Mouse (Mus musculus): ENCODE results near the gene Sox30. TPM values are rescaled to one million over a fixed set of nuclear protein-coding genes. Genes with fewer than 3 reads are reported as not detected.
A peak's percentile ranks its signal among the peaks of the same experiment; 100 is the strongest.
"Not testable (repeated sequence)": the region's sequence is repeated elsewhere in the genome, so short reads cannot be mapped to it uniquely, and the experiment has no call there.

The Sox30 gene
- polyA plus RNA-seq, 1 experiment from 2014 or later = 0.11 TPM

GRCm38 (mm10) chr11:46041607-46042267 lies 61.6 kb downstream of the Sox30 start:
- no peaks in the 10 kb centered on the region for H3K36me3 ChIP-seq (ENCODE audit: control insufficient read depth, insufficient read depth, low read length)
- no peaks in the 10 kb centered on the region for H3K4me1 ChIP-seq (ENCODE audit: control insufficient read depth, insufficient read depth, low read length)
- no peak overlapping the region for H3K27ac ChIP-seq (ENCODE audit: low read depth, low read length)
- ATAC-seq (no peak), DNase-seq (ENCODE audit: low spot score) (no peak)
- no peaks in the 10 kb centered on the region for H3K27me3 ChIP-seq (replicated peaks; ENCODE audit: control insufficient read depth, insufficient read depth, low read length)
- 86% methylated on average over 12 of the region's 12 CpGs for WGBS
- no peaks in the 10 kb centered on the region for H3K9me3 ChIP-seq (replicated peaks; ENCODE audit: control insufficient read depth, low read length)
- no peak overlapping the region for H3K4me2 ChIP-seq (ENCODE audit: low read length)
- H3K9ac ChIP-seq (ENCODE audit: low read length) = no peak overlapping the region
- no peak overlapping the region for H3K4me3 ChIP-seq (ENCODE audit: low read depth, low read length)

DNA sequence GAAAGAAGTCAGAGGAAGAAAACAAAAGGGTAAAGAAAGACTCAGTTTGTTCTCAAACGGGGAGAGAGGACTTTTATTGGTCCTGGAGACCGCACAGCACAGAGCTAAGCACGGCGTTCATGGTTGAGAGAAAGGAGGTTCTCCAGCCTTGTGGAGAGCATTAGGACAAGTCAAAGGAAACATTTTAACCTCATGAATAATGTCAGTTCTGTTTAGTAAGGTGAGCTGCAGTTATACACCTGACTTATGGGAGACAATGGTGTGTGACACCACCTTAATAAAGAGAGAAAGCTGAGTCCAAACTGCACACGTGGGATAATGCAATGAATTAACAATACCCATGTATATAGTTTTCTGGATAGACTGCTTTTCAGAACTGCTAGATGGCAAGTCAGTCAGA lies 64.7 kb downstream of the Sox30 start:
- Histone ChIP-seq H3K9me3 (replicated peaks; ENCODE audit: control insufficient read depth, low read length) (no peaks in the 10 kb centered on the region), H3K27me3 (replicated peaks; ENCODE audit: control insufficient read depth, insufficient read depth, low read length) (no peaks in the 10 kb centered on the region), H3K4me1 (ENCODE audit: control insufficient read depth, insufficient read depth, low read length) (no peaks in the 10 kb centered on the region), H3K27ac (ENCODE audit: low read depth, low read length) (no peak overlapping the region), H3K4me3 (ENCODE audit: low read depth, low read length) (no peak overlapping the region), H3K4me2 (ENCODE audit: low read length) (no peak overlapping the region), H3K36me3 (ENCODE audit: control insufficient read depth, insufficient read depth, low read length) (no peaks in the 10 kb centered on the region), H3K9ac (ENCODE audit: low read length) (no peak overlapping the region)
- ATAC-seq (no peak), DNase-seq (ENCODE audit: low spot score) (no peak)
- WGBS = 89% methylated on average over 5 of the region's 5 CpGs

GRCm38 (mm10) chr11:46047264-46047663 lies 67.2 kb downstream of the Sox30 start:
- Histone ChIP-seq H3K4me2 (ENCODE audit: low read length) (no peak overlapping the region), H3K27ac (ENCODE audit: low read depth, low read length) (no peak overlapping the region), H3K4me1 (ENCODE audit: control insufficient read depth, insufficient read depth, low read length) (no peaks in the 10 kb centered on the region), H3K9ac (ENCODE audit: low read length) (no peak overlapping the region), H3K9me3 (replicated peaks; ENCODE audit: control insufficient read depth, low read length) (no peaks in the 10 kb centered on the region), H3K4me3 (ENCODE audit: low read depth, low read length) (no peak overlapping the region), H3K36me3 (ENCODE audit: control insufficient read depth, insufficient read depth, low read length) (no peaks in the 10 kb centered on the region), H3K27me3 (replicated peaks; ENCODE audit: control insufficient read depth, insufficient read depth, low read length) (no peaks in the 10 kb centered on the region)
- DNase-seq (ENCODE audit: low spot score) (no peak), ATAC-seq (no peak)
- 94% methylated on average over 3 of the region's 3 CpGs for WGBS

GRCm38 (mm10) chr11:46052105-46052659 lies 72.1 kb downstream of the Sox30 start, which contains the start of gene Gm12166:
Gm12166 (minus strand) TSS chr11:46052321.
- not testable (repeated sequence) for H3K4me1 ChIP-seq (ENCODE audit: control insufficient read depth, insufficient read depth, low read length); H3K4me3 ChIP-seq (ENCODE audit: low read depth, low read length); H3K36me3 ChIP-seq (ENCODE audit: control insufficient read depth, insufficient read depth, low read length); H3K27ac ChIP-seq (ENCODE audit: low read depth, low read length); H3K27me3 ChIP-seq (replicated peaks; ENCODE audit: control insufficient read depth, insufficient read depth, low read length); H3K9ac ChIP-seq (ENCODE audit: low read length); H3K9me3 ChIP-seq (replicated peaks; ENCODE audit: control insufficient read depth, low read length); H3K4me2 ChIP-seq (ENCODE audit: low read length); ATAC-seq
- peak; percentile 33 for DNase-seq (ENCODE audit: low spot score)
- 33% methylated on average over 19 of the region's 19 CpGs for WGBS

GRCm38 (mm10) chr11:46053457-46053856 lies 73.3 kb downstream of the Sox30 start:
- H3K27ac ChIP-seq (ENCODE audit: low read depth, low read length); H3K27me3 ChIP-seq (replicated peaks; ENCODE audit: control insufficient read depth, insufficient read depth, low read length): not testable (repeated sequence)
- WGBS = 92% methylated on average over 3 of the region's 3 CpGs

GRCm38 (mm10) chr11:46054311-46054710 lies 74.2 kb downstream of the Sox30 start:
- Histone ChIP-seq H3K4me1 (ENCODE audit: control insufficient read depth, insufficient read depth, low read length) (peaks cover 6% of the 10 kb centered on the region), H3K36me3 (ENCODE audit: control insufficient read depth, insufficient read depth, low read length) (no peaks in the 10 kb centered on the region), H3K9ac (ENCODE audit: low read length) (no peak overlapping the region), H3K4me3 (ENCODE audit: low read depth, low read length) (no peak overlapping the region), H3K27ac (ENCODE audit: low read depth, low read length) (no peak overlapping the region), H3K4me2 (ENCODE audit: low read length) (no peak overlapping the region), H3K27me3 (replicated peaks; ENCODE audit: control insufficient read depth, insufficient read depth, low read length) (no peaks in the 10 kb centered on the region), H3K9me3 (replicated peaks; ENCODE audit: control insufficient read depth, low read length) (no peaks in the 10 kb centered on the region)
- ATAC-seq (no peak), DNase-seq (ENCODE audit: low spot score) (no peak)
- WGBS = 55% methylated on average over 5 of the region's 5 CpGs

More at GRCm38 (mm10) chr11:46053457-46053856, 73.3 kb downstream of the Sox30 start:
- not testable (repeated sequence) for H3K4me3 ChIP-seq (ENCODE audit: low read depth, low read length); DNase-seq (ENCODE audit: low spot score); H3K9ac ChIP-seq (ENCODE audit: low read length); H3K9me3 ChIP-seq (replicated peaks; ENCODE audit: control insufficient read depth, low read length); H3K4me1 ChIP-seq (ENCODE audit: control insufficient read depth, insufficient read depth, low read length); ATAC-seq; H3K36me3 ChIP-seq (ENCODE audit: control insufficient read depth, insufficient read depth, low read length); H3K4me2 ChIP-seq (ENCODE audit: low read length)

DNA sequence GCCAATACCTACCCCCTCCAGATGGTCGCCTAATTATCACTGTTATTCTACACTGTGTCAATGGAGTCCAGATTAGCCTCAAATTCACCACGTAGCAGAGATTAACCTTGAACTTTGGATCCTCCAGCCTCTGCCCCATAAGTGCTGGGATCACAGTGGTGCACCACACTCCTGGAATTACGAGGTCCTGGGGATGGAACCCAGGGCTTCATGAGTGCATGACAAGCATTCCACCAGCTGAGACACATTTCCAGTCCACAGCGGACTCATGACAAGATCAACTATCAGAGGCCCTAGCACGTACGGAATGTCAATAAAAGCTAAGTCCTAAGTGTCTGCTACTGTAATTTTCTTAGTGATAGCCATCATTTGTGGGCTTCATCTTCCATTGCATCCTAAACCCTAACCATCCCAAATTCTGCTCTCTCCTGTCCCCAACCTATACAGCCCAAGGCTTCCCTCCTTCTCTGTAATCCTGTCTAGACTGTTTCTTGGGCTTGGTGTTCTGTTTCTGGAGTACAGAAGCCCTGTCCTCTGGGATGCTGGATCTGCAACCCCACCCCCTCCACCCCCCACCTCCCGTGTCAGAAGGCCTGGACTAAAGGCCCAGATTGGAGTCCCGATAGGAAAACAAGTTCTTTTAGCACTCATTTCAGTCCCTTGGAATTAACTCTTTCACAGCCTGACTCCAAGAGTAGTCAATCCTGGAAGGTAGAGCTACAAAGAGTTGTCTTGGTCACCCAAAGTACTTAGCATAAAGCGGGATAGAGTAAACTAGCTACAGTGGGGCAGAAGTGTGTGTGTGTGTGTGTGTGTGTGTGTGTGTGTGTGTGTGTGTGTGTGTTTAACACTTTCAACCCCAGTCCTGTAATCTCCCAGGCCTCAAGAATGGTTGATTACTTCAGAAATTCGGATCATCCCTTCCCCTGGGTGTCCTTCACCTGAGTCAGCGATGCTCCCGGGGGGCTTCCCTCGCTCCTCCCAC lies 75.1 kb downstream of the Sox30 start:
- no peaks in the 10 kb centered on the region for H3K36me3 ChIP-seq (ENCODE audit: control insufficient read depth, insufficient read depth, low read length)
- DNase-seq (ENCODE audit: low spot score) = peak; percentile 46
- peaks cover 6% of the 10 kb centered on the region for H3K4me1 ChIP-seq (ENCODE audit: control insufficient read depth, insufficient read depth, low read length)
- H3K4me3 ChIP-seq (ENCODE audit: low read depth, low read length) = peak overlapping the region; percentile 61
- peak overlapping the region; percentile 60 for H3K4me2 ChIP-seq (ENCODE audit: low read length)
- H3K27me3 ChIP-seq (replicated peaks; ENCODE audit: control insufficient read depth, insufficient read depth, low read length) = no peaks in the 10 kb centered on the region
- WGBS = 27% methylated on average over 13 of the region's 13 CpGs
- ATAC-seq = peak; percentile 49
- H3K27ac ChIP-seq (ENCODE audit: low read depth, low read length) = peak overlapping the region; percentile 63
- peak overlapping the region; percentile 83 for H3K9ac ChIP-seq (ENCODE audit: low read length)
- H3K9me3 ChIP-seq (replicated peaks; ENCODE audit: control insufficient read depth, low read length) = no peaks in the 10 kb centered on the region

- H3K27me3 ChIP-seq (replicated peaks; ENCODE audit: control insufficient read depth, insufficient read depth, low read length) = no peaks in the 10 kb centered on the region
- H3K4me3 ChIP-seq (ENCODE audit: low read depth, low read length) = peak within 1 kb of the TSS; percentile 61
- DNase-seq (ENCODE audit: low spot score) (peak; percentile 87), ATAC-seq (peak; percentile 90)
- H3K9me3 ChIP-seq (replicated peaks; ENCODE audit: control insufficient read depth, low read length) = no peaks in the 10 kb centered on the region
- under 1% methylated on average over 51 of the region's 51 CpGs for WGBS
- H3K4me2 ChIP-seq (ENCODE audit: low read length) = peak within 1 kb of the TSS; percentile 60
- no peaks in the 10 kb centered on the region for H3K36me3 ChIP-seq (ENCODE audit: control insufficient read depth, insufficient read depth, low read length)
- H3K27ac ChIP-seq (ENCODE audit: low read depth, low read length) = peak within 1 kb of the TSS; percentile 63
- peaks cover 6% of the 10 kb centered on the region for H3K4me1 ChIP-seq (ENCODE audit: control insufficient read depth, insufficient read depth, low read length)
- H3K9ac ChIP-seq (ENCODE audit: low read length) = peak within 1 kb of the TSS; percentile 83
These were observed 76.0 kb downstream of the Sox30 start, which contains the start of gene Adam19 for GRCm38 (mm10) chr11:46055896-46056769. Adam19 (plus strand) TSS chr11:46055992.
